Mouse (Mus musculus) heart, postnatal 14 days (tissue): Measurements from ENCODE around the gene Cblb. TPM values are rescaled to one million over a fixed set of nuclear protein-coding genes. Genes with fewer than 3 reads are reported as not detected.

ENCODE experiments used
- DNase-seq, 2 experiments: peaks; one replicate each; pipeline ENCODE4 v3.0.0; 2021 to 2022
- intact Hi-C: fragments of 180-260 bp; cut with DNase I; formaldehyde crosslinking; loops from one replicate; pipeline ENCODE4 v1.15.1; 2025
- total RNA-seq, 2 experiments: library from RNA; stranded (reverse); gene quantifications; 2 replicates each; pipeline ENCODE4 v1.2.3; 2021

The Cblb gene
- total RNA-seq, 2 experiments from 2014 or later: 17.5 to 17.7 TPM

- DNase-seq: no peak
- intact Hi-C loops: no loop called here
Measured at GRCm38 (mm10) chr16:52173253-52173652, 142.2 kb downstream of the Cblb start.

GRCm38 (mm10) chr16:52179839-52180238 lies 148.8 kb downstream of the Cblb start:
- DNase-seq: no peak
- intact Hi-C loops: loop anchor here (5.0 kb wide), 1 partner anchor 148 kb away; the partner anchor contains the start of gene Cblb

GRCm38 (mm10) chr16:52182057-52182456 lies 151.0 kb downstream of the Cblb start:
- DNase-seq: no peak
- intact Hi-C loops: no loop called here

- DNase-seq: no peak
- intact Hi-C loops: no loop called here
Measured at GRCm38 (mm10) chr16:52184350-52184749, 153.3 kb downstream of the Cblb start.

GRCm38 (mm10) chr16:52186731-52187130 lies 155.7 kb downstream of the Cblb start:
- peak; percentile 12 to 16 for DNase-seq
- intact Hi-C loops: loop anchor here (5.0 kb wide), 1 partner anchor 869 kb away; no protein-coding TSS in a partner anchor

- intact Hi-C loops: loop anchor here (5.0 kb wide), 1 partner anchor 872 kb away; no protein-coding TSS in a partner anchor
- DNase-seq: no peak
Measured at GRCm38 (mm10) chr16:52189103-52189502, 158.1 kb downstream of the Cblb start.

GRCm38 (mm10) chr16:52190714-52191113 lies 159.7 kb downstream of the Cblb start:
- intact Hi-C loops: no loop called here
- no peak for DNase-seq

- DNase-seq: peak in 1 of 2 experiments; percentile 12
- intact Hi-C loops: no loop called here
Measured at GRCm38 (mm10) chr16:52194040-52194439, 163.0 kb downstream of the Cblb start.

GRCm38 (mm10) chr16:52194866-52195265 lies 163.8 kb downstream of the Cblb start:
- intact Hi-C loops: no loop called here
- no peak for DNase-seq

GRCm38 (mm10) chr16:52200107-52200506 lies 169.1 kb downstream of the Cblb start:
- no peak for DNase-seq
- intact Hi-C loops: no loop called here

- DNase-seq: no peak
- intact Hi-C loops: no loop called here
Measured at GRCm38 (mm10) chr16:52210844-52211606, 180.0 kb downstream of the Cblb start.

- peak in 1 of 2 experiments; percentile 14 for DNase-seq
- intact Hi-C loops: no loop called here
Measured at GRCm38 (mm10) chr16:52219069-52219468, 188.0 kb downstream of the Cblb start.

- DNase-seq: no peak
- intact Hi-C loops: no loop called here
Measured at GRCm38 (mm10) chr16:52222896-52223295, 191.9 kb downstream of the Cblb start.

- intact Hi-C loops: no loop called here
- no peak for DNase-seq
Measured at GRCm38 (mm10) chr16:52229446-52229845, 198.4 kb downstream of the Cblb start.

- DNase-seq: no peak
- intact Hi-C loops: no loop called here
Measured at GRCm38 (mm10) chr16:52229930-52230329, 198.9 kb downstream of the Cblb start.

GRCm38 (mm10) chr16:52242144-52242543 lies 211.1 kb downstream of the Cblb start:
- no peak for DNase-seq
- intact Hi-C loops: no loop called here

- intact Hi-C loops: no loop called here
- peak in 1 of 2 experiments; percentile 5 for DNase-seq
Measured at GRCm38 (mm10) chr16:52243421-52243973, 212.5 kb downstream of the Cblb start.

GRCm38 (mm10) chr16:52250196-52250595 lies 219.2 kb downstream of the Cblb start:
- DNase-seq: no peak
- intact Hi-C loops: no loop called here

- no peak for DNase-seq
- intact Hi-C loops: no loop called here
Measured at GRCm38 (mm10) chr16:52250935-52251334, 219.9 kb downstream of the Cblb start.
